Mouse (Mus musculus) stomach, embryonic 16.5 days (tissue): ENCODE measurements at regions not wholly inside any gene's neighbourhood (a gene's known extent, or its start where the extent isn't known, plus 50 kb on each side); places are given as distances from the start of the nearest gene placed in this dataset.

Experiments used
- ATAC-seq: fragments of 200-750 bp; cut with Nextera tagmentation; 2 replicates; pipeline ENCODE4 v1.8.0; 2017; ENCODE audit warnings: moderate number of reproducible peaks, moderate TSS enrichment; ENCODE audit not compliant: insufficient read depth, low FRiP score
- H3K27ac ChIP-seq: fragments of 300-500 bp; sonication (generic); 2 replicates; pipeline ENCODE4 v1.5.1; 2014; ENCODE audit warnings: low read length
- H3K27me3 ChIP-seq: fragments of 300-500 bp; sonication (generic); 2 replicates; pipeline ENCODE4 v1.6.1; 2014; ENCODE audit warnings: low read length, control low read depth, mixed read lengths; ENCODE audit not compliant: control insufficient read depth, insufficient read depth
- H3K36me3 ChIP-seq: fragments of 300-500 bp; sonication (generic); 2 replicates; pipeline ENCODE4 v1.6.1; 2014; ENCODE audit warnings: low read length; ENCODE audit not compliant: control insufficient read depth, insufficient read depth
- H3K4me1 ChIP-seq: fragments of 300-500 bp; sonication (generic); 2 replicates; pipeline ENCODE4 v1.6.1; 2014; ENCODE audit warnings: low read length, control low read depth, mixed read lengths; ENCODE audit not compliant: control insufficient read depth, insufficient read depth
- H3K4me2 ChIP-seq: fragments of 300-500 bp; sonication (generic); 2 replicates; pipeline ENCODE4 v1.6.1; 2014; ENCODE audit warnings: low read depth, low read length, mixed read lengths
- H3K4me3 ChIP-seq: fragments of 300-500 bp; sonication (generic); replicated peaks from 2 replicates; pipeline ENCODE4 v1.5.1; 2014; ENCODE audit warnings: mild to moderate bottlenecking, low read length
- H3K9ac ChIP-seq: fragments of 300-500 bp; sonication (generic); 2 replicates; pipeline ENCODE4 v1.6.1; 2014; ENCODE audit warnings: low read length
- H3K9me3 ChIP-seq: fragments of 300-500 bp; sonication (generic); replicated peaks from 2 replicates; pipeline ENCODE4 v1.6.1; 2016; ENCODE audit warnings: low read length, control low read depth; ENCODE audit not compliant: control insufficient read depth
- WGBS: fragments of 180-500 bp; shearing (Covaris S2); extraction: QIAGEN DNeasy Blood & Tissue Kit; methylation state at CpG from one replicate; pipeline ENCODE4 v1.1.7; 2014; 5-methylcytosine and 5-hydroxymethylcytosine counted together

DNA sequence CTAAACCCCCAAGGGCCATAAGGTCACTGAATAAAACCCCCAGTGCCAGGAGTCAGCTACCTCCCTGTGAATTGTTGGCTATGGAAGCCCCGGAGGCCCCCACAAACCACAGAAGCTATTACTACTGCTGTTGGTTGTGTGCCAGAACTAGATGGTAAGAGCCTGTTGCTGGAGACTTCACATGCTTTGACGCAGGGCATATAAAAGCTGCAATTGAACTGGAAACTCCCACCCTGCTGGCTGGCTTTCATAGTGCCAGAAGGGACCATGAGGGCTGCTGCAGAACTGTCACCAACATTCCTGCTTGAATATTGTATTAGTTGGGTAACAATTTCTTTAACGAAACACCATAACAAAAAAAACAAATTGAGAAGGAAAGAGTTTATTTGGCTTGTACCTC lies 66.9 kb upstream of the Tbc1d5 start:
- H3K27ac ChIP-seq: no peak overlapping the region
- 83% methylated on average over 3 of the region's 3 CpGs for WGBS
- no peak overlapping the region for H3K9ac ChIP-seq
- H3K9me3 ChIP-seq: no peaks in the 10 kb centered on the region
- H3K4me2 ChIP-seq: no peak overlapping the region
- no peaks in the 10 kb centered on the region for H3K27me3 ChIP-seq
- ATAC-seq: no peak
- no peak overlapping the region for H3K4me3 ChIP-seq
- H3K36me3 ChIP-seq: no peaks in the 10 kb centered on the region
- H3K4me1 ChIP-seq: no peaks in the 10 kb centered on the region

DNA sequence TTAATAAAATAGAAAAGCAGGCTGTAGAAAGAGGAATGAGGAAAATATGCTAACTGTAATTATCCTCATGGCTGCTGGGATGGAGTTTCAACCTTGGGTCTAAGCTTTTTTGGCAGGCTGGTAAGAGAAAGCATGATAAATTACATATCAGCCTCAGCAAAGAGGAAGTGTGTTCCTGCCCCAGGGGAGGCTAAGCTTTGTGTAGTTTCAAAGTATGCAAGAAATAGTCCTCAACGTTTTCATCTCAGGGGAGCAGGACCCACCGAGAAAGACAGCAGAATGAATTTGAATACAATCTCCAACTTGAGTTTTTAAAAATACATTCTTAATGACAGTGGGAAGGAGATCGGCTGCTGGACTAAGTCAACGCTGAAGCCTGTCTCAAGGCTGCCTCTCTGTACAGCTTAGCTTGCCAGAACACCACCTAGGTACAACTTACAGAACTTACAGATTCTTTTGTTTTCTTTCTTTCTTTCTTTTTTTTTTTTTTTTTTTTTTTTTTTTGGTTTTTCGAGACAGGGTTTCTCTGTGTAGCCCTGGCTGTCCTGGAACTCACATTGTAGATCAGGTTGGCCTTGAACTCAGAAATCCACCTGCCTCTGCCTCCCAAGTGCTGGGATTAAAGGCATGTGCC lies 61.3 kb upstream of the Tbc1d5 start:
- no peaks in the 10 kb centered on the region for H3K36me3 ChIP-seq
- ATAC-seq: no peak
- H3K27ac ChIP-seq: no peak overlapping the region
- no peaks in the 10 kb centered on the region for H3K4me1 ChIP-seq
- H3K4me3 ChIP-seq: no peak overlapping the region
- no peaks in the 10 kb centered on the region for H3K9me3 ChIP-seq
- H3K4me2 ChIP-seq: no peak overlapping the region
- WGBS: 45% methylated on average over 5 of the region's 5 CpGs
- no peak overlapping the region for H3K9ac ChIP-seq
- H3K27me3 ChIP-seq: no peaks in the 10 kb centered on the region

DNA sequence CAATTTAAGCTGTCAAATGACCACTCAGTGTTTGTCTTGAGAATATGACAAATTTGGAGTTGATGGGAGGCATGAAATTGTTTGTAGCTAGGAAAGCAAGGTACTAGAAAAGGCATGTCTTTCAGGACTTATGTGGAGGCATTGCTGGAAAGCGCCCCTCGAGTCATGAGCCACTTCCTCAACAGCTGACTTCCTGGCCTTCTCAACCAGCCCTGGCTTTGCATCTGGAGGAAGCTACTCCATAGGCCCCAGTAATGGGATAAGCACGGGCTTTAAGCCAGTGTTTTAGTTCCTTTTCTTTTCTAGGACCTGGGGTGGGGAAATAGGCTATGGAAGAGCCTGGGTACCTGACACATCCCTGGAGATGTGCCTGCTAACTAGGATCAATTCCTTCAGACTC lies 60.3 kb upstream of the Tbc1d5 start:
- H3K4me1 ChIP-seq: no peaks in the 10 kb centered on the region

More for the DNA sequence above, 60.3 kb upstream of the Tbc1d5 start:
- H3K4me2 ChIP-seq: no peak overlapping the region
- no peak overlapping the region for H3K9ac ChIP-seq
- H3K9me3 ChIP-seq: no peaks in the 10 kb centered on the region
- ATAC-seq: no peak
- H3K36me3 ChIP-seq: no peaks in the 10 kb centered on the region
- no peaks in the 10 kb centered on the region for H3K27me3 ChIP-seq
- WGBS: 63% methylated on average over 3 of the region's 3 CpGs
- no peak overlapping the region for H3K4me3 ChIP-seq
- H3K27ac ChIP-seq: no peak overlapping the region
